Mouse (Mus musculus) MEL (cell line): ENCODE results near the gene Rab13. TPM values are rescaled to one million over a fixed set of nuclear protein-coding genes. Genes with fewer than 3 reads are reported as not detected.

Source experiments
- DNase-seq: peaks from one replicate; pipeline ENCODE4 v3.0.0; 2011; ENCODE audit warnings: low read depth, low spot score
- H3K27ac ChIP-seq: 2 replicates; pipeline ENCODE4 v1.5.1; 2012; ENCODE audit warnings: low read depth, mild to moderate bottlenecking, control low read depth, low read length, moderate library complexity; ENCODE audit not compliant: control insufficient read depth
- H3K27me3 ChIP-seq, 2 experiments: fragments of 150-350 bp in 1 of 2; sonication (generic) in 1 of 2; 2 replicates each; pipeline ENCODE4 v1.6.1; 2012; ENCODE audit warnings: low read length in 2 of 2, mild to moderate bottlenecking in 2 of 2, improper control_type of control experiment in 1 of 2, moderate library complexity in 1 of 2; ENCODE audit not compliant: insufficient read depth in 2 of 2, control insufficient read depth in 1 of 2
- H3K36me3 ChIP-seq, 2 experiments: 2 replicates each; pipeline ENCODE4 v1.6.1; 2012 to 2014; ENCODE audit warnings: low read length in 2 of 2, improper control_type of control experiment in 1 of 2, inconsistent platforms in 1 of 2, mild to moderate bottlenecking in 1 of 2; ENCODE audit not compliant: insufficient read depth in 2 of 2, control insufficient read depth in 1 of 2
- H3K4me1 ChIP-seq, 2 experiments: fragments of 150-350 bp in 1 of 2; sonication (generic) in 1 of 2; 2 replicates each; pipeline ENCODE4 v1.6.1; 2012; ENCODE audit warnings: low read length in 2 of 2, improper control_type of control experiment in 1 of 2, mild to moderate bottlenecking in 1 of 2; ENCODE audit not compliant: insufficient read depth in 2 of 2, control insufficient read depth in 1 of 2
- H3K4me3 ChIP-seq, 2 experiments: fragments of 150-350 bp in 1 of 2; sonication (generic) in 1 of 2; 2 replicates each; pipeline ENCODE4 v1.5.1; 2012; ENCODE audit warnings: low read depth in 2 of 2, low read length in 2 of 2, mild to moderate bottlenecking in 2 of 2, moderate library complexity in 2 of 2, control low read depth in 1 of 2, improper control_type of control experiment in 1 of 2; ENCODE audit not compliant: control insufficient read depth in 1 of 2, insufficient read depth in 1 of 2
- H3K79me2 ChIP-seq: 2 replicates; pipeline ENCODE4 v1.6.1; 2012; ENCODE audit warnings: mild to moderate bottlenecking, low read length, moderate library complexity; ENCODE audit not compliant: control insufficient read depth, poor library complexity, insufficient read depth
- H3K9ac ChIP-seq: 2 replicates; pipeline ENCODE4 v1.6.1; 2012; ENCODE audit warnings: low read depth, mild to moderate bottlenecking, control low read depth, low read length, moderate library complexity; ENCODE audit not compliant: control insufficient read depth, poor library complexity, severe bottlenecking
- H3K9me3 ChIP-seq: fragments of 150-350 bp; sonication (generic); replicated peaks from 2 replicates; pipeline ENCODE4 v1.6.1; 2012; ENCODE audit warnings: mild to moderate bottlenecking, low read length, improper control_type of control experiment, moderate library complexity; ENCODE audit not compliant: insufficient read depth
- BHLHE40 ChIP-seq: IDR thresholded peaks from 2 replicates; pipeline ENCODE4 v1.6.1; 2012; ENCODE audit warnings: low read depth, mild to moderate bottlenecking, inconsistent platforms, low read length, improper control_type of control experiment, borderline replicate concordance
- CHD1 ChIP-seq: IDR thresholded peaks from 2 replicates; pipeline ENCODE4 v1.6.1; 2012; ENCODE audit warnings: low read depth, mild to moderate bottlenecking, inconsistent platforms, low read length, improper control_type of control experiment
- CHD2 ChIP-seq: IDR thresholded peaks from 2 replicates; pipeline ENCODE4 v1.6.1; 2011; ENCODE audit warnings: low read length, improper control_type of control experiment
- CTCF ChIP-seq, 3 experiments: IDR thresholded peaks in 2 of 3; conservative IDR thresholded peaks in 1 of 3; 2 replicates each; pipeline ENCODE4 v1.5.1; 2011 to 2012; ENCODE audit warnings: low read length in 3 of 3, low read depth in 2 of 3, mild to moderate bottlenecking in 2 of 3, improper control_type of control experiment in 1 of 3, inconsistent platforms in 1 of 3, mixed read lengths in 1 of 3, moderate library complexity in 1 of 3; ENCODE audit not compliant: control insufficient read depth in 1 of 3, insufficient read depth in 1 of 3, poor library complexity in 1 of 3, severe bottlenecking in 1 of 3
- E2F4 ChIP-seq: IDR thresholded peaks from 2 replicates; pipeline ENCODE4 v1.6.1; 2011; ENCODE audit warnings: low read depth, low read length, improper control_type of control experiment, borderline replicate concordance
- ELF1 ChIP-seq: IDR thresholded peaks from 2 replicates; pipeline ENCODE4 v1.6.1; 2014; ENCODE audit warnings: low read depth, mild to moderate bottlenecking, inconsistent platforms, low read length, improper control_type of control experiment, moderate library complexity
- EP300 ChIP-seq, 2 experiments: IDR thresholded peaks; 2 replicates each; pipeline ENCODE4 v1.6.1; 2011; ENCODE audit warnings: improper control_type of control experiment in 2 of 2, low read length in 2 of 2, low read depth in 1 of 2, mild to moderate bottlenecking in 1 of 2
- ETS1 ChIP-seq: IDR thresholded peaks from 2 replicates; pipeline ENCODE4 v1.6.1; 2012; ENCODE audit warnings: low read depth, mild to moderate bottlenecking, inconsistent platforms, low read length, improper control_type of control experiment, moderate library complexity
- GABPA ChIP-seq: IDR thresholded peaks from 2 replicates; pipeline ENCODE4 v1.6.1; 2012; ENCODE audit warnings: low read depth, mild to moderate bottlenecking, inconsistent platforms, low read length, improper control_type of control experiment, moderate library complexity
- GATA1 ChIP-seq: IDR thresholded peaks from 2 replicates; pipeline ENCODE4 v1.6.1; 2011; ENCODE audit warnings: low read depth, low read length, improper control_type of control experiment
- HCFC1 ChIP-seq: IDR thresholded peaks from 2 replicates; pipeline ENCODE4 v1.6.1; 2012; ENCODE audit warnings: low read depth, mild to moderate bottlenecking, inconsistent platforms, low read length, improper control_type of control experiment, moderate library complexity
- KAT2A ChIP-seq: conservative IDR thresholded peaks from 2 replicates; pipeline ENCODE4 v1.6.1; 2012; ENCODE audit warnings: low read depth, low read length, improper control_type of control experiment, inconsistent platforms
- MAFK ChIP-seq: IDR thresholded peaks from 2 replicates; pipeline ENCODE4 v1.6.1; 2011; ENCODE audit warnings: low read depth, mild to moderate bottlenecking, low read length, improper control_type of control experiment, borderline replicate concordance
- MAX ChIP-seq: IDR thresholded peaks from 2 replicates; pipeline ENCODE4 v1.6.1; 2011; ENCODE audit warnings: low read length, improper control_type of control experiment
- MAZ ChIP-seq: IDR thresholded peaks from 2 replicates; pipeline ENCODE4 v1.6.1; 2012; ENCODE audit warnings: low read depth, mild to moderate bottlenecking, inconsistent platforms, low read length, improper control_type of control experiment
- MEF2A ChIP-seq: IDR thresholded peaks from 2 replicates; pipeline ENCODE4 v1.6.1; 2014; ENCODE audit warnings: low read depth, mild to moderate bottlenecking, inconsistent platforms, low read length, improper control_type of control experiment; ENCODE audit not compliant: poor library complexity, insufficient replicate concordance, severe bottlenecking; ENCODE audit errors: extremely low read depth
- MXI1 ChIP-seq: IDR thresholded peaks from 2 replicates; pipeline ENCODE4 v1.6.1; 2011; ENCODE audit warnings: mild to moderate bottlenecking, low read depth, low read length, improper control_type of control experiment
- MYB ChIP-seq: IDR thresholded peaks from 2 replicates; pipeline ENCODE4 v1.6.1; 2011; ENCODE audit warnings: mild to moderate bottlenecking, low read depth, low read length, improper control_type of control experiment
- MYC ChIP-seq: IDR thresholded peaks from 2 replicates; pipeline ENCODE4 v1.6.1; 2011; ENCODE audit warnings: low read depth, mild to moderate bottlenecking, low read length, improper control_type of control experiment, moderate library complexity
- NELFE ChIP-seq: IDR thresholded peaks from 2 replicates; pipeline ENCODE4 v1.6.1; 2011; ENCODE audit warnings: low read depth, low read length, improper control_type of control experiment
- NRF1 ChIP-seq: IDR thresholded peaks from 2 replicates; pipeline ENCODE4 v1.6.1; 2014; ENCODE audit warnings: low read depth, mild to moderate bottlenecking, inconsistent platforms, low read length, improper control_type of control experiment, moderate library complexity; ENCODE audit not compliant: poor library complexity, insufficient read depth, severe bottlenecking
- POLR2A ChIP-seq, 2 experiments: IDR thresholded peaks; 2 replicates each; pipeline ENCODE4 v1.6.1; 2011 to 2012; ENCODE audit warnings: low read length in 2 of 2, mild to moderate bottlenecking in 2 of 2, control low read depth in 1 of 2, improper control_type of control experiment in 1 of 2, low read depth in 1 of 2, moderate library complexity in 1 of 2; ENCODE audit not compliant: control insufficient read depth in 1 of 2, insufficient read depth in 1 of 2, poor library complexity in 1 of 2
- POLR2AphosphoS2 ChIP-seq: IDR thresholded peaks from 2 replicates; pipeline ENCODE4 v1.6.1; 2011; ENCODE audit warnings: low read length, improper control_type of control experiment
- RAD21 ChIP-seq: IDR thresholded peaks from 2 replicates; pipeline ENCODE4 v1.6.1; 2011; ENCODE audit warnings: mild to moderate bottlenecking, low read depth, low read length, improper control_type of control experiment
- RCOR1 ChIP-seq: IDR thresholded peaks from 2 replicates; pipeline ENCODE4 v1.6.1; 2012; ENCODE audit warnings: low read depth, mild to moderate bottlenecking, inconsistent platforms, low read length, improper control_type of control experiment
- SIN3A ChIP-seq: IDR thresholded peaks from 2 replicates; pipeline ENCODE4 v1.6.1; 2012; ENCODE audit warnings: low read length, improper control_type of control experiment, inconsistent platforms
- SMC3 ChIP-seq: IDR thresholded peaks from 2 replicates; pipeline ENCODE4 v1.6.1; 2011; ENCODE audit warnings: low read depth, low read length, improper control_type of control experiment
- TCF12 ChIP-seq: IDR thresholded peaks from 2 replicates; pipeline ENCODE4 v1.6.1; 2014; ENCODE audit warnings: low read depth, mild to moderate bottlenecking, inconsistent platforms, low read length, improper control_type of control experiment, moderate library complexity
- UBTF ChIP-seq: IDR thresholded peaks from 2 replicates; pipeline ENCODE4 v1.6.1; 2012; ENCODE audit warnings: low read depth, mild to moderate bottlenecking, inconsistent platforms, low read length, improper control_type of control experiment, moderate library complexity, borderline replicate concordance; ENCODE audit not compliant: insufficient read depth
- USF1 ChIP-seq: IDR thresholded peaks from 2 replicates; pipeline ENCODE4 v1.6.1; 2014; ENCODE audit warnings: low read depth, mild to moderate bottlenecking, inconsistent platforms, low read length, improper control_type of control experiment, moderate library complexity
- USF2 ChIP-seq, 2 experiments: IDR thresholded peaks; 2 replicates each; pipeline ENCODE4 v1.6.1; 2011 to 2012; ENCODE audit warnings: improper control_type of control experiment in 2 of 2, low read length in 2 of 2, borderline replicate concordance in 1 of 2, inconsistent platforms in 1 of 2, low read depth in 1 of 2, mild to moderate bottlenecking in 1 of 2; ENCODE audit not compliant: insufficient read depth in 1 of 2
- ZC3H11A ChIP-seq: IDR thresholded peaks from 2 replicates; pipeline ENCODE4 v1.6.1; 2012; ENCODE audit warnings: low read depth, mild to moderate bottlenecking, inconsistent platforms, low read length, improper control_type of control experiment
- ZMIZ1 ChIP-seq: IDR thresholded peaks from 2 replicates; pipeline ENCODE4 v1.6.1; 2012; ENCODE audit warnings: low read depth, mild to moderate bottlenecking, inconsistent platforms, low read length, improper control_type of control experiment, moderate library complexity
- ZNF384 ChIP-seq: IDR thresholded peaks from 2 replicates; pipeline ENCODE4 v1.6.1; 2012; ENCODE audit warnings: low read depth, mild to moderate bottlenecking, inconsistent platforms, low read length, improper control_type of control experiment
- polyA plus RNA-seq, 2 experiments: library from polyadenylated mRNA; stranded (reverse) in 1 of 2; unstranded in 1 of 2; fragments of >175 nt in 1 of 2; fragments of >200 nt in 1 of 2; gene quantifications; 2 replicates each; pipeline versions ENCODE4 v1.2.1 to v1.2.4; 2012; ENCODE audit warnings: low replicate concordance in 2 of 2, low read depth in 1 of 2; ENCODE audit not compliant: insufficient read length in 2 of 2, insufficient read depth in 1 of 2, missing spikeins in 1 of 2
- total RNA-seq: library from RNA; depleted of rRNA; stranded (reverse); fragments of 300-350 nt; gene quantifications from 2 replicates; pipeline ENCODE4 v1.2.3, GENCODE M21; 2012

The Rab13 gene
- total and polyA plus RNA-seq, 3 experiments: 5.1 to 7.7 TPM; not detected in 1

DNA sequence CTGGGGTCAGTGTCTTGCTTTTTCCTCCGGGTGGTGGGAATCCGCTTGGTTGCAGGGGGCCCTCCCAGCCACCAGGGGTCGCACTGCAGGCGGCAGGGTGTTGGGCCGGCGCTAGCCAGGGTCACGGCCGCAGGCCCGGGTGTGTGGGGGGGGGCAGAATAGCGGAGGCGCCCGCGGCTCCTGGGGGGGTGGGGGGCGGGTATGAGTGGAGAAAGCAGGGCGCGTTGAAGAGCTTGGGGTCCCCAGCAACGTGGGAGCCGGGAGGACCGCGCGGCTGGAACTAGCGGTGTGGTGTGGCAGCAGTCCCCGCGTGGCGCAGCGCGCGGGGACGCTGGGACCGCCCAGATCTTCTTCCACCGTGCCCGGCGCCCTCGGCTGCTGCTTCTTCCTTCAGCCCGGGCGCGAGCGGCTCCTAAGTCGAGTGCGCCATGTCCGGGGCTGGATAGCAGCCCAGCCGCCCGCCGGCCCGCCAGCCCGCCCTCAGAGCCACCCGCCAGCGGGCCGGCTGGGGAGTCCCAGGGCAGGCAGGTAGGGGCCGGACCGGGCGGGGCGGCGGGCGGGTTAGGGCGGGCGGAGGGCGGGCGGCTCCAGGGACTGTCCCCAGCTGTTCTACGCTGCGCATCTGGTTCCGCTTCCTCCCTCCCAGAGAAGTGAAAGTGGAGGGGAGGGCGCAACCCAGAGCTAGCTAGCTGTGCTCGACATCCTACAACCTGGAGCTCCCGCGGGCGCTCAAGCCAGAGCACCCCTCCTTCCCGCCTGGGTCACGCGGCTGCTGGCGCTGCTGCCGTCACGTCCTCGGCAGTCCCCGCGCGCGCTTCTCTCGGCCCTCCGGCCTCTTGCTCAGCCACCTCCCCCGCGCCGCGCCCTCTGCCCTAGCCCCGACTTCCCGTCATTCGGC, 51.8 kb downstream of the Rab13 start, which contains the start of gene Dennd4b:
Gene Dennd4b, plus strand, starts transcription at position 152 of the 898 bp plus-strand sequence.
- H3K27me3 ChIP-seq: no peaks in the 10 kb centered on the region
- no peaks in the 10 kb centered on the region for H3K9me3 ChIP-seq
- DNase-seq: peak; percentile 95
- peaks cover 1 to 26% of the 10 kb centered on the region in 2 experiments; a peak in 3 of 4 replicates for H3K36me3 ChIP-seq
- peak within 1 kb of the TSS; percentile 91 for H3K27ac ChIP-seq
- H3K4me1 ChIP-seq: peaks cover 4 to 29% of the 10 kb centered on the region in 2 experiments
- peaks cover 22% of the 10 kb centered on the region for H3K79me2 ChIP-seq
- H3K9ac ChIP-seq: peak within 1 kb of the TSS; percentile 88
- H3K4me3 ChIP-seq: peak within 1 kb of the TSS; percentile 73 to 76
- TF ChIP-seq MXI1 (peak; percentile 71), SIN3A (peak; percentile 80), MAX (peak; percentile 78), GABPA (no peak), NRF1 (peak; percentile 59), ZC3H11A (0 out of 2 replicates have a peak, but pooled peaks have one; percentile 7), ELF1 (peak; percentile 59), MAZ (peak; percentile 93), HCFC1 (peak; percentile 78), ZNF384 (no peak), USF2 (IDR thresholded peaks at IDR 0.05; ENCODE audit: borderline replicate concordance in 1 of 2, insufficient read depth in 1 of 2, low read depth in 1 of 2, low read length in 2 of 2) (no peak), UBTF (0 out of 2 replicates have a peak, but pooled peaks have one; percentile 27), USF1 (peak; percentile 67; the same call in 1 of the 2 replicates), POLR2A (IDR thresholded peaks at IDR 0.05; ENCODE audit: control insufficient read depth in 1 of 2, insufficient read depth in 1 of 2, low read depth in 1 of 2, low read length in 2 of 2, poor library complexity in 1 of 2) (peak; percentile 84; a peak in 3 of 4 replicates), KAT2A (peak; percentile 46; the same call in 1 of the 2 replicates), POLR2AphosphoS2 (peak; percentile 24; the same call in 1 of the 2 replicates), EP300 (IDR thresholded peaks at IDR 0.05; ENCODE audit: low read depth in 1 of 2, low read length in 2 of 2) (peak in 1 of 2 experiments; percentile 35; a peak in 1 of 4 replicates), SMC3 (peak; percentile 61), ZMIZ1 (peak; percentile 97), TCF12 (peak; percentile 48), RCOR1 (peak; percentile 13; the same call in 1 of the 2 replicates), MYC (peak; percentile 73; the same call in 1 of the 2 replicates), MAFK (no peak), NELFE (peak; percentile 91), MYB (no peak), ETS1 (peak; percentile 93), MEF2A (no peak), CHD1 (no peak; the same call in 1 of the 2 replicates), RAD21 (peak; percentile 10), BHLHE40 (peak; percentile 35; the same call in 1 of the 2 replicates), E2F4 (peak; percentile 74; the same call in 1 of the 2 replicates), CTCF (IDR thresholded peaks at IDR 0.05 in 2 of 3, conservative IDR thresholded peaks at IDR 0.05 in 1 of 3; ENCODE audit: control insufficient read depth in 1 of 3, insufficient read depth in 1 of 3, low read depth in 2 of 3, low read length in 3 of 3, poor library complexity in 1 of 3, severe bottlenecking in 1 of 3) (peak; percentile 86 to 99 (median 90); a peak in 5 of 6 replicates), CHD2 (no peak), GATA1 (no peak)
